Mouse (Mus musculus): ENCODE measurements around the gene Itgb3. TPM values are rescaled to one million over a fixed set of nuclear protein-coding genes. Genes with fewer than 3 reads are reported as not detected.
A peak's percentile ranks its signal among the peaks of the same experiment; 100 is the strongest.

Gene Itgb3
- polyA plus RNA-seq, 1 experiment: 14.7 TPM

GRCm38 (mm10) chr11:104580606-104581005, 27.2 kb upstream of the Itgb3 start:
- 46% methylated on average over 5 of the region's 5 CpGs for WGBS
- Histone ChIP-seq H3K4me3 (ENCODE audit: control insufficient read depth, insufficient read depth, low read length) (no peak overlapping the region), H3K27ac (ENCODE audit: control insufficient read depth, insufficient read depth, low read length) (no peak overlapping the region), H3K27me3 (ENCODE audit: control insufficient read depth, insufficient read depth, low read length) (no peaks in the 10 kb centered on the region), H3K4me1 (replicated peaks; ENCODE audit: control insufficient read depth, insufficient read depth, low read length) (peaks cover 16% of the 10 kb centered on the region), H3K36me3 (ENCODE audit: control insufficient read depth, insufficient read depth, low read length) (no peaks in the 10 kb centered on the region)
- no peak for DNase-seq
- TF ChIP-seq POLR2A (IDR thresholded peaks at IDR 0.05; ENCODE audit: control insufficient read depth, extremely low read depth, insufficient read depth, low read length, poor library complexity): no peak
- TF ChIP-seq CTCF (IDR thresholded peaks at IDR 0.05; ENCODE audit: borderline replicate concordance, control insufficient read depth, extremely low read depth, insufficient read depth, low read length, poor library complexity): no peak

- H3K27ac ChIP-seq (ENCODE audit: control insufficient read depth, insufficient read depth, low read length): peak overlapping the region; percentile 51; the same call in 1 of the 2 replicates
- H3K4me1 ChIP-seq (replicated peaks; ENCODE audit: control insufficient read depth, insufficient read depth, low read length): peaks cover 16% of the 10 kb centered on the region
These were observed 26.1 kb upstream of the Itgb3 start for GRCm38 (mm10) chr11:104581446-104582307.

GRCm38 (mm10) chr11:104582308-104582606, 25.5 kb upstream of the Itgb3 start:
- no peak for DNase-seq
- H3K27me3 ChIP-seq (ENCODE audit: control insufficient read depth, insufficient read depth, low read length): no peaks in the 10 kb centered on the region
- 8% methylated on average over 2 of the region's 2 CpGs for WGBS
- H3K27ac ChIP-seq (ENCODE audit: control insufficient read depth, insufficient read depth, low read length): no peak overlapping the region
- H3K4me3 ChIP-seq (ENCODE audit: control insufficient read depth, insufficient read depth, low read length): no peak overlapping the region
- TF ChIP-seq POLR2A (IDR thresholded peaks at IDR 0.05; ENCODE audit: control insufficient read depth, extremely low read depth, insufficient read depth, low read length, poor library complexity) (no peak), CTCF (IDR thresholded peaks at IDR 0.05; ENCODE audit: borderline replicate concordance, control insufficient read depth, extremely low read depth, insufficient read depth, low read length, poor library complexity) (no peak)
- no peaks in the 10 kb centered on the region for H3K36me3 ChIP-seq (ENCODE audit: control insufficient read depth, insufficient read depth, low read length)
- H3K4me1 ChIP-seq (replicated peaks; ENCODE audit: control insufficient read depth, insufficient read depth, low read length): peaks cover 16% of the 10 kb centered on the region

More at GRCm38 (mm10) chr11:104581446-104582307, 26.1 kb upstream of the Itgb3 start:
- peak; percentile 30 for DNase-seq
- TF ChIP-seq CTCF (IDR thresholded peaks at IDR 0.05; ENCODE audit: borderline replicate concordance, control insufficient read depth, extremely low read depth, insufficient read depth, low read length, poor library complexity) (no peak), POLR2A (IDR thresholded peaks at IDR 0.05; ENCODE audit: control insufficient read depth, extremely low read depth, insufficient read depth, low read length, poor library complexity) (no peak)
- Histone ChIP-seq H3K27me3 (ENCODE audit: control insufficient read depth, insufficient read depth, low read length) (no peaks in the 10 kb centered on the region), H3K36me3 (ENCODE audit: control insufficient read depth, insufficient read depth, low read length) (no peaks in the 10 kb centered on the region), H3K4me3 (ENCODE audit: control insufficient read depth, insufficient read depth, low read length) (peak overlapping the region; percentile 28; the same call in 1 of the 2 replicates)
- 5% methylated on average over 18 of the region's 18 CpGs for WGBS

GRCm38 (mm10) chr11:104582630-104583364, 25.0 kb upstream of the Itgb3 start:
- no peak overlapping the region for H3K27ac ChIP-seq (ENCODE audit: control insufficient read depth, insufficient read depth, low read length)
- TF ChIP-seq POLR2A (IDR thresholded peaks at IDR 0.05; ENCODE audit: control insufficient read depth, extremely low read depth, insufficient read depth, low read length, poor library complexity) (no peak), CTCF (IDR thresholded peaks at IDR 0.05; ENCODE audit: borderline replicate concordance, control insufficient read depth, extremely low read depth, insufficient read depth, low read length, poor library complexity) (no peak)
- H3K4me1 ChIP-seq (replicated peaks; ENCODE audit: control insufficient read depth, insufficient read depth, low read length): peaks cover 16% of the 10 kb centered on the region
- no peak overlapping the region for H3K4me3 ChIP-seq (ENCODE audit: control insufficient read depth, insufficient read depth, low read length)
- 21% methylated on average over 13 of the region's 13 CpGs for WGBS
- no peak for DNase-seq
- no peaks in the 10 kb centered on the region for H3K36me3 ChIP-seq (ENCODE audit: control insufficient read depth, insufficient read depth, low read length)
- no peaks in the 10 kb centered on the region for H3K27me3 ChIP-seq (ENCODE audit: control insufficient read depth, insufficient read depth, low read length)

GRCm38 (mm10) chr11:104585495-104585894, 22.3 kb upstream of the Itgb3 start:
- Histone ChIP-seq H3K36me3 (ENCODE audit: control insufficient read depth, insufficient read depth, low read length) (no peaks in the 10 kb centered on the region), H3K4me3 (ENCODE audit: control insufficient read depth, insufficient read depth, low read length) (no peak overlapping the region), H3K4me1 (replicated peaks; ENCODE audit: control insufficient read depth, insufficient read depth, low read length) (peaks cover 16% of the 10 kb centered on the region), H3K27me3 (ENCODE audit: control insufficient read depth, insufficient read depth, low read length) (no peaks in the 10 kb centered on the region), H3K27ac (ENCODE audit: control insufficient read depth, insufficient read depth, low read length) (no peak overlapping the region)
- no peak for TF ChIP-seq CTCF (IDR thresholded peaks at IDR 0.05; ENCODE audit: borderline replicate concordance, control insufficient read depth, extremely low read depth, insufficient read depth, low read length, poor library complexity)
- 90% methylated on average over 5 of the region's 5 CpGs for WGBS
- DNase-seq: no peak

GRCm38 (mm10) chr11:104587904-104588303, 19.9 kb upstream of the Itgb3 start:
- WGBS: 97% methylated on average over 9 of the region's 9 CpGs
- no peak for TF ChIP-seq CTCF (IDR thresholded peaks at IDR 0.05; ENCODE audit: borderline replicate concordance, control insufficient read depth, extremely low read depth, insufficient read depth, low read length, poor library complexity)
- no peak for TF ChIP-seq POLR2A (IDR thresholded peaks at IDR 0.05; ENCODE audit: control insufficient read depth, extremely low read depth, insufficient read depth, low read length, poor library complexity)
- Histone ChIP-seq H3K4me3 (ENCODE audit: control insufficient read depth, insufficient read depth, low read length) (no peak overlapping the region), H3K4me1 (replicated peaks; ENCODE audit: control insufficient read depth, insufficient read depth, low read length) (peaks cover 1% of the 10 kb centered on the region; the same call in 1 of the 2 replicates), H3K36me3 (ENCODE audit: control insufficient read depth, insufficient read depth, low read length) (no peaks in the 10 kb centered on the region), H3K27me3 (ENCODE audit: control insufficient read depth, insufficient read depth, low read length) (no peaks in the 10 kb centered on the region), H3K27ac (ENCODE audit: control insufficient read depth, insufficient read depth, low read length) (no peak overlapping the region)
- no peak for DNase-seq

Data from thymus, adult 2 months (tissue).